Mouse (Mus musculus) heart, postnatal 14 days (tissue): ENCODE results near the gene Cbx4. TPM values are rescaled to one million over a fixed set of nuclear protein-coding genes. Genes with fewer than 3 reads are reported as not detected.

Source experiments
- DNase-seq, 2 experiments: peaks; one replicate each; pipeline ENCODE4 v3.0.0; 2021 to 2022
- intact Hi-C: fragments of 180-260 bp; cut with DNase I; formaldehyde crosslinking; loops from one replicate; pipeline ENCODE4 v1.15.1; 2025
- long read RNA-seq, 2 experiments: library from polyadenylated mRNA; stranded (forward); transcript quantifications; one replicate each; pipeline ENCODE4 v2.0.0; 2021
- total RNA-seq, 2 experiments: library from RNA; stranded (reverse); gene quantifications; 2 replicates each; pipeline ENCODE4 v1.2.3; 2021

The Cbx4 gene
- total RNA-seq = 10 to 100 TPM; 15.2 to 17.8 TPM
- long read RNA-seq, experiment 1, full-length matches to known transcripts = 16 of 21 reads
- long read RNA-seq, experiment 1, partial matches to known transcripts = 0 of 21 reads
- long read RNA-seq, experiment 1, other reads (novel, unspliced or antisense) = 5 of 21 reads
- long read RNA-seq, experiment 2, full-length matches to known transcripts = 19 of 26 reads
- long read RNA-seq, experiment 2, partial matches to known transcripts = 1 of 26 reads
- long read RNA-seq, experiment 2, other reads (novel, unspliced or antisense) = 6 of 26 reads

- intact Hi-C loops = no loop called here
- DNase-seq = peak; percentile 92 to 94
Measured at GRCm38 (mm10) chr11:119086144-119086971, at the start of gene Cbx4. TSS of gene Cbx4 (minus strand) at chr11:119086221.

GRCm38 (mm10) chr11:119134586-119134985, 48.6 kb upstream of the Cbx4 start:
- DNase-seq = no peak
- intact Hi-C loops = no loop called here

DNA sequence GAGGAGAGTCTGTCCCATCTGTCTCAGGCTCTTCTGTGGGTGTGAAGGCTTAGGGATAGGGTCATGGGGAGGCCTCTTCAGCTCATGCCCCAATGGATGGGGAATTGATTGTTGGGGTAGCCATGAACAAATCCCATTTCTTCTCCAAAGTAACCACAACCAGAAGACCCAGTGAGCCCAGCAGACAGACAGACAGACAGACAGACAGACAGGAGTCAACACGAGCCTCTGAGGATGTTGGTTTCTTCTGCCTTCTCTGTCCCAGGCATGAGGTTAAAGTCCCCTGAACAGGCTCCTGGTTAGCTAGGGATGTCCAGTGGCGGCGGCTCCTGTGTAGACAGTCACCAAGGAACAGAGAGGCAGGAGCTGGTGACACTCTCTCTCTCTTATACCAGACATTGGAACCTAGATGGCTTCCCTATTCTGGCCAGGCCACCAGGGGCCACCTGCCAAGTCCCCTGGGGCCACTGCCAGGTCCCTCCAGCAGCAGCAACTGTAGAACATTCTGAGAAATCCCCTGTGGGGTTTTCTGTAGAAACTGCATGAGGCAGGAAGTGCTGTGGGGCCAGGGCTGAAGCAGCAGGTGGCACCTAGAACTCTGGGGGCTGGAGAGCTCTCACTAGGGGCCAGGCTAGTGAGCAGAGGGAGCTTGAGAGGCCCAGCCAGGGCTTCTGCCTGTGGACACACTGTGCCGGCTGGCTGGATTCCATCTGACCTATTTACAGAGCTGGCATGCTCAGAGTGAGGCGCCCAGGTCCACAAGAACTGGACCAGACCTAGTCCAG, 47.6 kb upstream of the Cbx4 start:
- intact Hi-C loops = no loop called here
- peak; percentile 63 to 79 for DNase-seq

GRCm38 (mm10) chr11:119132198-119133035, 46.4 kb upstream of the Cbx4 start:
- no peak for DNase-seq
- intact Hi-C loops = no loop called here

GRCm38 (mm10) chr11:119130081-119130765, 44.2 kb upstream of the Cbx4 start:
- intact Hi-C loops = no loop called here
- no peak for DNase-seq

GRCm38 (mm10) chr11:119129281-119130058, 43.4 kb upstream of the Cbx4 start:
- DNase-seq = no peak
- intact Hi-C loops = loop anchor here (5.0 kb wide), 3 partner anchors 58 to 97 kb away; no protein-coding TSS in a partner anchor

GRCm38 (mm10) chr11:119128668-119129280, 42.8 kb upstream of the Cbx4 start:
- intact Hi-C loops = loop anchor here (5.0 kb wide), 3 partner anchors 59 to 96 kb away; no protein-coding TSS in a partner anchor
- no peak for DNase-seq

- DNase-seq = peak; percentile 78 to 81
- intact Hi-C loops = loop anchor here (5.0 kb wide), 3 partner anchors 59 to 96 kb away; no protein-coding TSS in a partner anchor
Measured at GRCm38 (mm10) chr11:119127686-119128473, 41.9 kb upstream of the Cbx4 start.

DNA sequence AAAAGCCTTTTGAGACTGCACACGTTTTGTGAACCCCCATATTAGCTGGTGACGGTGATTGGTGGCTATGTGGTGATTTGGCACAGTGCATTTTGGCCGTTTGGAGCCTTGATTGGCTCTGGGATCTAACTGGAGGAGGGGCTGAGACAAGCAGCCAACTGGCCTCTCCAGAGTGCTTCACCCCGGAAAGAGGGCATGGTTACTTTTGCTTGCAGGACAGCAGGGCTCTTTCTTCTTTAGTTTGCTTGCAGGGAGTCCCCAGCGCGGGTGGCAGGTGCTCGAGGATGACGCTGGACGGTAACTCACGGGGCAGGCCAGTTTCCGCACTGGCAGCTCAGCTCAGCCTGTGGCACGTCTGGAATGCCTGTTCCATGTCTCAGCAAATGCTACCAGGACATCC, 41.1 kb upstream of the Cbx4 start:
- no peak for DNase-seq
- intact Hi-C loops = loop anchor here (5.0 kb wide), 3 partner anchors 60 to 95 kb away; no protein-coding TSS in a partner anchor

- DNase-seq = peak; percentile 85 to 91
- intact Hi-C loops = loop anchor here (1.0 to 5.0 kb wide), 4 partner anchors 35 to 94 kb away; no protein-coding TSS in a partner anchor
Measured at GRCm38 (mm10) chr11:119125929-119126861, 40.2 kb upstream of the Cbx4 start.

- intact Hi-C loops = loop anchor here (5.0 kb wide), 1 partner anchor 612 kb away; no protein-coding TSS in a partner anchor
Measured at GRCm38 (mm10) chr11:119124536-119124935, 38.5 kb upstream of the Cbx4 start.

DNA sequence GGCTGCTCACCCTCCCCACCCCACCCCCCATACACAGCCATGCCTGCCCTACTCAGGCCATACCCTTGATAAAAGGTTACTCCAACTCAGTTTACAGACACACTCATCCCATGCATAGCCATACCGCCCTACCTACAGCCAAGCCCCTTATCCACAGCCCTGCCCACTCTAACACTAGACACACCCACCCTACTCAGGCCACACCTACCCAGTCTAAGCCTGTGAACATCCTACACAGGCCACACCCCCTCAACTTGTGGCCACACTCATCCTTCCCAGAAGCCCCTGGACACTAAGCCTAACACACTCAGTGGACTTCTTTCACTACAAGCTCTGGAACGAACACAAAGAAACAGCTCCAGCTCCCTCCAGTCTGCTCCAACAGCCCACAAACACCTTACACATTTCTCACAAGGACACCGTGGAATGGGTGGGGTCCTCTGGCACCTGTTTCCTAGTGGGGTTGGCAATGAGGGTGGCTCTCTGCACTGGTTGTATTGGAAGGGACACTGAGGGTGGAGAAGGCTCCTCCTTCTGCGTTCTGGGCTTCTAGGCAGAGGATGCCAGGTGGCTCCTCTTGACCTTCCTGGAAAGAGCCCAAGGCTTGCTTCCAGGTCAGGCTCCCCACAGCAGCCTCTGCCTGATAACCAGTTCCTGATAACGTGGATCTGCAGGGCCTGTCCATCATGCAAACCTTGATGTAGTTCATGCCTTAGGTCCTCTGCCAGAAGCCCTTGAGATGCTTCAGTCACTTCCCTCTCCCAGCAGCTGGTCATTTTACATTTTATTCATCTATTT, 37.7 kb upstream of the Cbx4 start:
- intact Hi-C loops = loop anchor here (5.0 kb wide), 1 partner anchor 611 kb away; no protein-coding TSS in a partner anchor
- no peak for DNase-seq

More at GRCm38 (mm10) chr11:119124536-119124935, 38.5 kb upstream of the Cbx4 start:
- peak; percentile 66 to 79 for DNase-seq

- intact Hi-C loops = loop anchor here (5.0 kb wide), 1 partner anchor 610 kb away; no protein-coding TSS in a partner anchor
- no peak for DNase-seq
Measured at GRCm38 (mm10) chr11:119122396-119122795, 36.4 kb upstream of the Cbx4 start.

DNA sequence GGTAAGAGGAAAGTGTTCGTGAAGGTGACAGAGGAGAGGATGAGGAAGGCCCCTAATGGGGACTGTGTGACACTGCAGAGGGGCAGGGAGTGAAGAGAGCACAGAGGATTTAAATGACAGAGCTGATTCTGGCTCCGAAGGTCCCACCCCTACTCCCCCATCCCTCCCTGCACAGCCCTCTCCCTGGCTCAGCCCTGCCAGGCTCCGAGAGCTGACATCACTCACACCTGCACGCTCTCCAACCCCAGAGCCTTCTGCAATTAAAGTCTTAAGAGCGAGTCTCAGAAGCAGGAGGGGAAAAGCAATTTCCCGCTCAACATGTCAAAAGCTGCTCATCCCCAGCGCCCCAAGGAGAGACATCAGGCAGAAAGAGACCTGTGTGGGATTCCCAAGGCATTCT, 32.9 kb upstream of the Cbx4 start:
- DNase-seq = no peak
- intact Hi-C loops = no loop called here

- DNase-seq = no peak
- intact Hi-C loops = no loop called here
Measured at GRCm38 (mm10) chr11:119117945-119118344, 31.9 kb upstream of the Cbx4 start.
